Mouse (Mus musculus) kidney, postnatal 0 days (tissue): ENCODE measurements around the gene Slc25a12. TPM values are rescaled to one million over a fixed set of nuclear protein-coding genes. Genes with fewer than 3 reads are reported as not detected.

Experiments used
- ATAC-seq: fragments of 200-750 bp; cut with Nextera tagmentation; replicated peaks from 2 replicates; pipeline ENCODE4 v1.8.0; 2017; ENCODE audit warnings: low read depth, moderate number of reproducible peaks, moderate TSS enrichment, moderate library complexity; ENCODE audit not compliant: low FRiP score
- DNase-seq: peaks from one replicate; pipeline ENCODE4 v3.0.0-alpha.2; 2016; ENCODE audit warnings: low spot score
- H3K27ac ChIP-seq: fragments of 300-500 bp; sonication (generic); 2 replicates; pipeline ENCODE4 v1.5.1; 2014; ENCODE audit warnings: mild to moderate bottlenecking
- H3K27me3 ChIP-seq: fragments of 300-500 bp; sonication (generic); 2 replicates; pipeline ENCODE4 v1.6.1; 2014; ENCODE audit warnings: low read length, mixed read lengths; ENCODE audit not compliant: insufficient read depth
- H3K36me3 ChIP-seq: fragments of 300-500 bp; sonication (generic); 2 replicates; pipeline ENCODE4 v1.6.1; 2014; ENCODE audit warnings: low read length, mixed read lengths; ENCODE audit not compliant: insufficient read depth
- H3K4me1 ChIP-seq: fragments of 300-500 bp; sonication (generic); replicated peaks from 2 replicates; pipeline ENCODE4 v1.6.1; 2014; ENCODE audit warnings: antibody characterized with exemption, low read length, mixed read lengths; ENCODE audit not compliant: insufficient read depth
- H3K4me2 ChIP-seq: fragments of 300-500 bp; sonication (generic); 2 replicates; pipeline ENCODE4 v1.6.1; 2014; ENCODE audit warnings: mild to moderate bottlenecking, low read length, moderate library complexity, mixed read lengths
- H3K4me3 ChIP-seq: fragments of 300-500 bp; sonication (generic); replicated peaks from 2 replicates; pipeline ENCODE4 v1.5.1; 2014; ENCODE audit warnings: low read depth, low read length
- H3K9ac ChIP-seq: fragments of 300-500 bp; sonication (generic); 2 replicates; pipeline ENCODE4 v1.6.1; 2014; ENCODE audit warnings: low read depth, low read length
- H3K9me3 ChIP-seq: fragments of 300-500 bp; sonication (generic); replicated peaks from 2 replicates; pipeline ENCODE4 v1.6.1; 2016; ENCODE audit warnings: low read length, inconsistent platforms, mixed read lengths
- CTCF ChIP-seq: IDR thresholded peaks from 2 replicates; pipeline ENCODE4 v1.5.1; 2016; ENCODE audit warnings: antibody characterized with exemption, low read depth, mild to moderate bottlenecking, moderate library complexity
- WGBS: fragments of 180-500 bp; shearing (Covaris S2); extraction: QIAGEN DNeasy Blood & Tissue Kit; methylation state at CpG from one replicate; pipeline ENCODE4 v1.1.7; 2014; 5-methylcytosine and 5-hydroxymethylcytosine counted together
- polyA plus RNA-seq: library from polyadenylated mRNA; unstranded; fragments of >200 nt; fragmentation: Nextera tagmentation; extraction: Ambion mirVana; gene quantifications from 2 replicates; pipeline ENCODE4 v1.2.1, GENCODE M21; 2015

Gene Slc25a12
- polyA plus RNA-seq, 1 experiment from 2014 or later = 51.4 TPM

DNA sequence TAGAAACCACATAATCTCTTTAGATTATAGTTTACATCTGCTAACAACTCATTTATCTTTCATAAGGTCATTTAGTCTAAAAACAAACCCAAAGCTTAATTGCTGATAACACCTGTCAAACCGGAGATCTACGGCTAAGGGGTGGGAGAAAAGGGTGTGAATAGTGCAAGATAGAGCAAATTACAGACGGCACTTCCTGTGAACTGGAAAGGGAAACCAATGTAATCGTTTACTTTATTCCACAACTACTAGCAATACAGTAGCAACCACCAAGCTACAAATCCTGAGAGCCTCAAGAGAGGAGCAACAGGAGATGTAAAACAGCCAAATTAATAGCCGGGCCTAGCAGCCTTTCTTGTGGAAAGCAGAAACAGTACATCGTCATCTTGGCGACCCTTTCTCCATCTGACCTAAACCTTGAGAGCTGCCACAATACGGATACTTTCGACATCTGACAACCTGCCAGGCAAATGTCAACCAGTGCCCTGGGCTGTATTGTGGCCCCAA lies 878 bp downstream of the Slc25a12 start:
- ATAC-seq (no peak), DNase-seq (no peak)
- 9% methylated on average over 9 of the region's 9 CpGs for WGBS

DNA sequence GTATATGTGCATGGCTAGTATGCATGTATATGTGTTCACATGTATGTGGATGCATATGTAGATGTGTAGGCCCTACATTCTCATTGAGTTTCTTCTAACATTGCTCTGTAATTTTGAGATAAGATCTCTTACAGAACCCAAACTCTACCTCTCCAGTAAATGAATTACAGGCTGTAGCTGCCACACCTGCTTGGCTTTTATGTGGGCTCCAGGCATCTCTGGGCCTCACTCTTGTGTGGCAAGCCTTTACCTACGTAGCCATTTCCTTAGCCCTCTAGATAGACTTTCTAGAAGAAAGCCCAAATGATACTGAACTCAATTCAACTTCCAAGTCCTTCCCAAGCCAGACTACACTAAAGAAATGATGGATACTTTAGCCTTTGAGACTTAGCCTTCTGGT lies 7.4 kb downstream of the Slc25a12 start:
- Histone ChIP-seq H3K36me3 (0 out of 2 replicates have a peak, but pooled peaks cover 4% of the 10 kb centered on the region), H3K9me3 (no peaks in the 10 kb centered on the region), H3K27me3 (no peaks in the 10 kb centered on the region), H3K27ac (no peak overlapping the region), H3K4me3 (no peak overlapping the region), H3K4me1 (no peaks in the 10 kb centered on the region), H3K4me2 (no peak overlapping the region), H3K9ac (no peak overlapping the region)
- DNase-seq (no peak), ATAC-seq (no peak)
- TF ChIP-seq CTCF = no peak
- WGBS = 73% methylated on average over 1 of the region's 1 CpGs

More for the DNA sequence above, 878 bp downstream of the Slc25a12 start:
- no peaks in the 10 kb centered on the region for H3K27me3 ChIP-seq
- H3K4me3 ChIP-seq = peak overlapping the region; percentile 73
- H3K36me3 ChIP-seq = no peaks in the 10 kb centered on the region
- H3K9me3 ChIP-seq = no peaks in the 10 kb centered on the region
- H3K27ac ChIP-seq = peak overlapping the region; percentile 76
- no peak for TF ChIP-seq CTCF
- peak overlapping the region; percentile 67 for H3K9ac ChIP-seq
- H3K4me1 ChIP-seq = 0 out of 2 replicates have a peak, but pooled peaks cover 3% of the 10 kb centered on the region
- peak overlapping the region; percentile 74 for H3K4me2 ChIP-seq

DNA sequence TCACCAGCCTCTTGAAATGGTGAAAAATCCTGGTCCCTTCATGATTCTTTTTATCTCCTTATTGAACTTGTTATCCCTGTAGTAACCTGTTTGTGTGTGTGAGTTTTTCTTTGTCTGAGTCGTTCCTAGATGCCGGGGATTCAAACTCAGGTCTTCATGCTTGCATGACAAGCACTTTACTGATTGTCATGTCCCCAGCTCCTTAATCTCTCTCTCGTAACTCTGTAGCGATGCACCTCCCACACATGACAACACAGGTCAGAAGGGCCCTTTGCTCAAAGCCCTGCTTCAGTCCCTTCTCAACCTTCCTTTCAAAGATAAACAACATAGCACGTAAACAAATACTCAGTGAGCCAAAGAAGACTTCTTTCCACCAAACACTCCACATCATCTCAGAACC lies 9.2 kb downstream of the Slc25a12 start:
- Histone ChIP-seq H3K4me2 (no peak overlapping the region), H3K36me3 (0 out of 2 replicates have a peak, but pooled peaks cover 4% of the 10 kb centered on the region), H3K27me3 (no peaks in the 10 kb centered on the region), H3K4me1 (peaks cover 9% of the 10 kb centered on the region; the same call in 1 of the 2 replicates), H3K27ac (no peak overlapping the region), H3K9me3 (no peaks in the 10 kb centered on the region), H3K4me3 (no peak overlapping the region), H3K9ac (no peak overlapping the region)
- 84% methylated on average over 5 of the region's 5 CpGs for WGBS
- TF ChIP-seq CTCF = no peak
- no peak for ATAC-seq
- DNase-seq = no peak

DNA sequence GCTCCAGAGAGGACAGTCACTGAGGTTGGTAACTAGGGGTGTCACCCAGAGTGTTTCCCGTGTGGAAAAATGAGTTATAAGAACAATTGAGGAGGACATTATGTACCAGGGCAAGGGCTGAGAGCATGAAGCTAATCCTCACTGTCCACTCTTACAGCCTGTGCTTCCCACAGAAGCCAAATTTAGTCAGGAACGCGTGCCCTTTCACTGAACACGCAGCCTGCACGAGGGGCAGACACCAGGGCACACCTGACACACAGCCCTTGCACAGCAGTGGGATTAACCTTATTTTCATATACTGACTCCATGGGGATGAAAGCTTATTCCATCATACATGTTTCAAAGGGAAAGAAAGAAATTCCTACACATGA lies 13.5 kb downstream of the Slc25a12 start:
- DNase-seq (no peak), ATAC-seq (peak; percentile 29; the same call in 1 of the 2 replicates)
- 31% methylated on average over 5 of the region's 5 CpGs for WGBS
- no peak overlapping the region for H3K4me3 ChIP-seq
- H3K36me3 ChIP-seq = 0 out of 2 replicates have a peak, but pooled peaks cover 4% of the 10 kb centered on the region
- no peaks in the 10 kb centered on the region for H3K9me3 ChIP-seq
- H3K9ac ChIP-seq = peak overlapping the region; percentile 23; the same call in 1 of the 2 replicates
- TF ChIP-seq CTCF = no peak
- H3K4me2 ChIP-seq = 0 out of 2 replicates have a peak overlapping the region, but pooled peaks have one; percentile 6
- H3K4me1 ChIP-seq = peaks cover 10% of the 10 kb centered on the region; the same call in 1 of the 2 replicates
- H3K27me3 ChIP-seq = no peaks in the 10 kb centered on the region
- peak overlapping the region; percentile 70 for H3K27ac ChIP-seq

DNA sequence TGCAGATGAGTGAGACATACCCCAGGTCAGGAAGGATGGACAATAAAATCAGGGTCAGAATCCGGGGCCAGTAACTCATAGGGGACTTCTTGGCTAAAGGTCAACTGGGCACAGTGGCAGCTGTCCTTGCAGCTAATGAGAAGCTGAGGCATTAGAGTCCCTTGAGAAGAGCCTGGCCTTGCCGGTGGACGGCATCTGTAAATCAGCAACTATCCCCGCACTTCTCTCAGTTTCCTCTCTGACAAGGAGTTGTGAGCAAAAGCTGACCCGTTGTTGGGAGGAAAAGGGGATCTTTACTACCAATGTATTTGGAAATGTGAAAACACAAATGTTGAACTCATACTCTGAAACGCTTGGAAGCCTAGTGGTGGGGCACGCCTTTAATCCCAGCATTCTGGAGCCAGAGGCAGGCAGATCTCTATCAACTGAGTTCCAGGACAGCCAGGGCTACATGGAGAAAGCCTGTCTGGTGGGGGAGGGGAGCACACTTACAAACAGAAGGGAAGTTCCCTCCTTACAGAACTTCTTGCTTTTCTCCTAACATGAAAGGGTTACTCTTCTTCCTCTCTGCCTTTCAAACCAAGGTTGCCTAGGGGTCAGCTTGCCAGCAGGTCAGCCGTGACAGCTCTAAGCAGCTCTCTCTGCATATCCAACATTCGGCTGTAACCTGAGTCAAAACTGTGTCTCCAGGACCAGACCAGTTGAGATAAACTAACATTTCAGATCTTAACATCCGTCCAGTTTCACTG lies 14.1 kb downstream of the Slc25a12 start:
- no peak for TF ChIP-seq CTCF
- 28% methylated on average over 10 of the region's 10 CpGs for whole genome bisulfite sequencing
- peaks cover 10% of the 10 kb centered on the region; the same call in 1 of the 2 replicates for H3K4me1 ChIP-seq
- H3K4me2 ChIP-seq = 0 out of 2 replicates have a peak overlapping the region, but pooled peaks have one; percentile 6
- H3K27me3 ChIP-seq = no peaks in the 10 kb centered on the region
- ATAC-seq (peak; percentile 57; the same call in 1 of the 2 replicates), DNase-seq (peak; percentile 68)
- H3K27ac ChIP-seq = peak overlapping the region; percentile 70
- H3K9ac ChIP-seq = peak overlapping the region; percentile 23; the same call in 1 of the 2 replicates
- 0 out of 2 replicates have a peak, but pooled peaks cover 4% of the 10 kb centered on the region for H3K36me3 ChIP-seq
- no peaks in the 10 kb centered on the region for H3K9me3 ChIP-seq
- H3K4me3 ChIP-seq = no peak overlapping the region

DNA sequence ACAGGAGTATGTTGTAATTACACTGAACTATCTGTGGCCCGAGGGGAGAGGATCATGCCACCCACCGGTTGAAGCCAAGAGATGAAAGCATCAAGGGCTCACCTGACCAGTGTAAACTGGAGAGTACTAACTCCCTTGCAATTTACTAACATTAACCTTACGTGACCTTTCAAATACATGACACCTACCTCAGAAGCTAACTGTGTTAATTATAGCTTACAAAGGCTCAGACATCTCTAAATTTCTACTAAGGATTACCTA lies 15.9 kb downstream of the Slc25a12 start:
- WGBS = 69% methylated on average over 3 of the region's 3 CpGs
- DNase-seq (no peak), ATAC-seq (no peak)
- no peak overlapping the region for H3K9ac ChIP-seq
- H3K4me1 ChIP-seq = peaks cover 10% of the 10 kb centered on the region; the same call in 1 of the 2 replicates
- H3K27ac ChIP-seq = no peak overlapping the region
- H3K27me3 ChIP-seq = no peaks in the 10 kb centered on the region
- H3K4me2 ChIP-seq = no peak overlapping the region
- H3K4me3 ChIP-seq = no peak overlapping the region
- H3K9me3 ChIP-seq = no peaks in the 10 kb centered on the region
- H3K36me3 ChIP-seq = no peaks in the 10 kb centered on the region
- no peak for TF ChIP-seq CTCF
